Mouse (Mus musculus): ENCODE measurements around the gene Tap2. TPM values are rescaled to one million over a fixed set of nuclear protein-coding genes. Genes with fewer than 3 reads are reported as not detected.

The Tap2 gene
- total and polyA plus RNA-seq, 2 experiments, result 14.4 to 24.6 TPM

DNA sequence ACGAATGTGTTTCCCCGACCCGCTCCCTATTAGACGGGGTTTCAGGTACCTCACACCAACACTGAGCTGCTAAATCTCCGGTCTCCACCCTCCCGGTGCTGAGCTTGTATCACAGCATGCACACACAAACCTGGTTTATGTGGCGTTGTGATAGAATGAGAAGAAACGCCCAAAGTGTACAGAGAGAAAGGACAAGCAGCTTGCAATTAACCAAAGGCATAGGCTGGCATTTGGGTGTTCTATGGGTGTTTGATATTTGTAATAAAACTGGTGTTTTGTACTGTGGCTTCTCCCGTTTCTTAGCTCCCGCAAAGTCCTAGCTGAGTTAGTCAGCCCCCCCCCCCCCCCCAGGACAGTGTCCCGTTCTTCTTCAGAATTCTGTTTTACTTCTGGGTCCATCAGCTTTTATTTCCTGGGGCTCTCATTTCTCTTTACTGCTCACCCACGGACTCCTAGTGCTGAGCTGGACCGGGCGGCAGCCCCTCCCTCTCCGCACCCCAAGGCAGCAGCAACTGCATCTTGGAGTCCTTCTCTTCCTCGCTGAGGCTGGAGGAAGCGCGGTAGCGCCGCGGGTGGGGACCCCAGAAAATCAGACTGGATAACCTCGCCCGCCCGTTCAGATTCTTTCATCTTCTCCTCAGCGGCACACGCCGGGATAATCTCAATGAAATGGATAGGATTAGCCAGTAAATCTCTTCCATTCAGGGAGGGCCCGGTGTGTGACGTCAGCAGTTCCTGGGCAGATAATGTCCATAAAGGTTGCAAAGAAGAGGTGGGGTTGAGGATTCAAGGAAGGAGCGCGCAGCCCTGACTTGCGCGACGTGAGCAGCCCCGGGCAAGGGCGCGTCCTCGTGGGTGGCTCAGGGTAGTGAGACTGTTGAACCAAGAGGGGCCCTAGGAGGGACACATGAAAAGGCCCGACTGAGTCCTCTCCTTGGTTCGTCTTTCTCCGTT is 6.1 kb upstream of the Tap2 start, which contains the start of gene Psmb8:
TSS of gene Psmb8 (plus strand) at position 781 of the 954 bp plus-strand sequence.
- 24% methylated on average over 41 of the region's 41 CpGs for WGBS
- H3K27ac ChIP-seq (replicated peaks; ENCODE audit: insufficient read depth, low read depth, low read length), result no peak within 1 kb of the TSS; the same call in 1 of the 2 replicates
- H3K4me1 ChIP-seq (ENCODE audit: control insufficient read depth, insufficient read depth, low read length), result peaks cover 2% of the 10 kb centered on the region
- peak within 1 kb of the TSS; percentile 56 for H3K4me3 ChIP-seq (ENCODE audit: insufficient read depth, low read depth, low read length)
- no peaks in the 10 kb centered on the region for H3K27me3 ChIP-seq (ENCODE audit: control insufficient read depth, insufficient read depth, low read length)
- peaks cover 2% of the 10 kb centered on the region; the same call in 1 of the 2 replicates for H3K36me3 ChIP-seq (ENCODE audit: control insufficient read depth, insufficient read depth, low read length)
- H3K9ac ChIP-seq (ENCODE audit: low read depth, low read length), result peak within 1 kb of the TSS; percentile 60
- TF ChIP-seq CTCF (IDR thresholded peaks at IDR 0.05; ENCODE audit: low read depth, low read length), result no peak
- no peak for TF ChIP-seq POLR2A (IDR thresholded peaks at IDR 0.05; ENCODE audit: extremely low read depth, insufficient read depth, low read length)
- DNase-seq (ENCODE audit: extremely low read depth, low read depth, low spot score), result peak; percentile 73
- H3K79me2 ChIP-seq (ENCODE audit: control insufficient read depth, insufficient read depth, low read length), result no peaks in the 10 kb centered on the region

GRCm38 (mm10) chr17:34197904-34198520 is 5.3 kb upstream of the Tap2 start:
- Histone ChIP-seq H3K27me3 (ENCODE audit: control insufficient read depth, insufficient read depth, low read length) (no peaks in the 10 kb centered on the region), H3K79me2 (ENCODE audit: control insufficient read depth, insufficient read depth, low read length) (no peaks in the 10 kb centered on the region), H3K4me3 (ENCODE audit: insufficient read depth, low read depth, low read length) (peak overlapping the region; percentile 56), H3K27ac (replicated peaks; ENCODE audit: insufficient read depth, low read depth, low read length) (no peak overlapping the region; the same call in 1 of the 2 replicates), H3K4me1 (ENCODE audit: control insufficient read depth, insufficient read depth, low read length) (peaks cover 2% of the 10 kb centered on the region), H3K9ac (ENCODE audit: low read depth, low read length) (peak overlapping the region; percentile 60), H3K36me3 (ENCODE audit: control insufficient read depth, insufficient read depth, low read length) (peaks cover 2% of the 10 kb centered on the region; the same call in 1 of the 2 replicates)
- peak; percentile 58 for DNase-seq (ENCODE audit: extremely low read depth, low read depth, low spot score)
- no peak for TF ChIP-seq CTCF (IDR thresholded peaks at IDR 0.05; ENCODE audit: low read depth, low read length)
- no peak for TF ChIP-seq POLR2A (IDR thresholded peaks at IDR 0.05; ENCODE audit: extremely low read depth, insufficient read depth, low read length)
- 1% methylated on average over 32 of the region's 32 CpGs for WGBS

GRCm38 (mm10) chr17:34198521-34198912 is 4.8 kb upstream of the Tap2 start:
- peak overlapping the region; percentile 45 for H3K9ac ChIP-seq (ENCODE audit: low read depth, low read length)
- no peaks in the 10 kb centered on the region for H3K79me2 ChIP-seq (ENCODE audit: control insufficient read depth, insufficient read depth, low read length)
- peaks cover 2% of the 10 kb centered on the region; the same call in 1 of the 2 replicates for H3K36me3 ChIP-seq (ENCODE audit: control insufficient read depth, insufficient read depth, low read length)
- H3K27ac ChIP-seq (replicated peaks; ENCODE audit: insufficient read depth, low read depth, low read length), result no peak overlapping the region; the same call in 1 of the 2 replicates
- DNase-seq (ENCODE audit: extremely low read depth, low read depth, low spot score), result no peak
- no peaks in the 10 kb centered on the region for H3K27me3 ChIP-seq (ENCODE audit: control insufficient read depth, insufficient read depth, low read length)
- H3K4me3 ChIP-seq (ENCODE audit: insufficient read depth, low read depth, low read length), result peak overlapping the region; percentile 56
- WGBS, result 7% methylated on average over 11 of the region's 11 CpGs
- H3K4me1 ChIP-seq (ENCODE audit: control insufficient read depth, insufficient read depth, low read length), result peaks cover 2% of the 10 kb centered on the region
- TF ChIP-seq CTCF (IDR thresholded peaks at IDR 0.05; ENCODE audit: low read depth, low read length), result no peak

DNA sequence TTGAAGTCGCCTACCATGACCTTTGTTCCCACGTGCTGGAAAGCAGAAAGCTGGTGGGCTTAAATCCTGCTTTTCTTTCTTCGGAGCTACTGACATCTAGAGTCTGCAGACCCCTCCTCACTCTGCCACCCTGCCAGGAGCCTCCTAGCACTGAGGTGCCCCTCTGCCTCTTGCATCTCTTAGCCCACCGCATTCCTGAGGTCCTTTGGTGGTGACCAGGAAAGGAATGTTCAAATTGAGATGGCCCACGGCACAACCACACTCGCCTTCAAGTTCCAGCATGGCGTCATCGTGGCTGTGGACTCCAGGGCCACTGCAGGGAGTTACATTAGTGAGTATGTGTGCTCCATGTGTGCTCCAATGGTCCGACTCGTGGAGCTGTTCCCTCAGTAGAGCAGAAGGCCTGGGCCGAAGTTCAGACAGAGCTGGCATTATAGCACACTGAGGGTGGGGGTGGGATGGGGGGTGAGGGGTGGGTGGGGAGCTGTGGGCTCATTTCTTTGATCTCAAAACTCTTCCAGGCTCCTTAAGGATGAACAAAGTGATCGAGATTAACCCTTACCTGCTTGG is 4.2 kb upstream of the Tap2 start:
- WGBS, result 74% methylated on average over 12 of the region's 12 CpGs
- H3K27me3 ChIP-seq (ENCODE audit: control insufficient read depth, insufficient read depth, low read length), result no peaks in the 10 kb centered on the region

DNA sequence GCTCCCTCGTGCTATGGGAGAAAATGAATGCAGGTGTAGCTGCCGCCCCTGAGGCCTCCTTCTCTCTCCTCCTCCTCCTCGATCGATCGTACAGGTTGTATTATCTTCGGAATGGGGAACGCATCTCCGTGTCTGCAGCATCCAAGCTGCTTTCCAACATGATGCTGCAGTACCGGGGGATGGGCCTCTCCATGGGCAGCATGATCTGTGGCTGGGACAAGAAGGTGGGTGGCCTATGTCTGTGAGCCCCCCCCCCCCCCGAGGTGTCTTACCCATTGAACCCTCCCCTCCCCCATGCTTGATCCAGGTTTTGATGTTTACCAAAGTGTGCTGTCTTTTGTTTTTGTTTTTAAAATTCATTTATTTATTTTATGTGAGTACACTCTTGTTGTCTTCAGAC is 3.3 kb upstream of the Tap2 start:
- Histone ChIP-seq H3K4me3 (ENCODE audit: insufficient read depth, low read depth, low read length) (no peak overlapping the region), H3K9ac (ENCODE audit: low read depth, low read length) (no peak overlapping the region), H3K27me3 (ENCODE audit: control insufficient read depth, insufficient read depth, low read length) (no peaks in the 10 kb centered on the region), H3K4me1 (ENCODE audit: control insufficient read depth, insufficient read depth, low read length) (peaks cover 2% of the 10 kb centered on the region; the same call in 1 of the 2 replicates), H3K27ac (replicated peaks; ENCODE audit: insufficient read depth, low read depth, low read length) (no peak overlapping the region), H3K79me2 (ENCODE audit: control insufficient read depth, insufficient read depth, low read length) (no peaks in the 10 kb centered on the region), H3K36me3 (ENCODE audit: control insufficient read depth, insufficient read depth, low read length) (peaks cover 2% of the 10 kb centered on the region; the same call in 1 of the 2 replicates)
- TF ChIP-seq CTCF (IDR thresholded peaks at IDR 0.05; ENCODE audit: low read depth, low read length) (no peak), POLR2A (IDR thresholded peaks at IDR 0.05; ENCODE audit: extremely low read depth, insufficient read depth, low read length) (no peak)
- 90% methylated on average over 10 of the region's 10 CpGs for WGBS
- no peak for DNase-seq (ENCODE audit: extremely low read depth, low read depth, low spot score)

More for the DNA sequence above, 4.2 kb upstream of the Tap2 start:
- no peak overlapping the region for H3K27ac ChIP-seq (replicated peaks; ENCODE audit: insufficient read depth, low read depth, low read length)
- peaks cover 2% of the 10 kb centered on the region for H3K4me1 ChIP-seq (ENCODE audit: control insufficient read depth, insufficient read depth, low read length)
- no peak overlapping the region for H3K9ac ChIP-seq (ENCODE audit: low read depth, low read length)
- peaks cover 2% of the 10 kb centered on the region; the same call in 1 of the 2 replicates for H3K36me3 ChIP-seq (ENCODE audit: control insufficient read depth, insufficient read depth, low read length)
- no peaks in the 10 kb centered on the region for H3K79me2 ChIP-seq (ENCODE audit: control insufficient read depth, insufficient read depth, low read length)
- TF ChIP-seq CTCF (IDR thresholded peaks at IDR 0.05; ENCODE audit: low read depth, low read length) (no peak), POLR2A (IDR thresholded peaks at IDR 0.05; ENCODE audit: extremely low read depth, insufficient read depth, low read length) (no peak)
- DNase-seq (ENCODE audit: extremely low read depth, low read depth, low spot score), result no peak
- H3K4me3 ChIP-seq (ENCODE audit: insufficient read depth, low read depth, low read length), result peak overlapping the region; percentile 4; the same call in 1 of the 2 replicates

Measured in liver, adult 2 months (tissue).